Mouse (Mus musculus): Measurements from ENCODE around the gene Clasp1. TPM values are rescaled to one million over a fixed set of nuclear protein-coding genes. Genes with fewer than 3 reads are reported as not detected.
"Not testable (repeated sequence)": the region's sequence is repeated elsewhere in the genome, so short reads cannot be mapped to it uniquely, and the experiment has no call there.

The Clasp1 gene
- polyA plus RNA-seq, 1 experiment from 2014 or later: 40.3 TPM

DNA sequence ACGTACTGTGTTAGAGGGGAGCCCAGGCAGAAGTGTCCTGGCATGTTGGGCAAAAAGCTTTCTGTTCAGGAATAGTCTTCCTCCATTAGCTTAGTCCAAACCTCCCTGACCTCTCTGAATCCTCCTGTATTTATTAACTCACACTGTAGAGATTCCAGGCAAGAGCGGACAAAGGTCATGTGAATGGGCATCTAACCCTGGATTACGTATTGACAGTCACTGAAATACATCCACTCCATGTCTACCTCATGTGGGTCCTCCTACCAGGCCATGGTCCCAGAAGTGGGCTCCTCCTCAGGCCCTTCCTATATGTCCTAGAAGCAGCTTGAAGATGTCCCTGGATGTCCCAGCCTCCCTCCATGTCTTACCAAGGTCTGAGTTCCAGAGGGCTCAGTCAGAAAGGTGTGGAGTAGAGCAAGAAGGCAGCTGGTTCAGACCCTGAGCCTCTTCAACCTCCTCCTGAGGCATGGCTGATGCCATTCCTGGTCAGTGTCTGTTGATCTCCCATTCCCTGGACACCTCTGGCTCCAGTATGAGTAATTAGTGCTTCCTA, 224.8 kb downstream of the Clasp1 start:
- H3K27me3 ChIP-seq (replicated peaks; ENCODE audit: control insufficient read depth, insufficient read depth, low read length): no peaks in the 10 kb centered on the region
- ATAC-seq (ENCODE audit: low read depth) (no peak), DNase-seq (ENCODE audit: low spot score) (no peak)
- H3K4me3 ChIP-seq (ENCODE audit: low read depth, low read length): no peak overlapping the region
- H3K9ac ChIP-seq (ENCODE audit: low read depth, low read length): no peak overlapping the region
- 92% methylated on average over 3 of the region's 3 CpGs for WGBS
- no peaks in the 10 kb centered on the region for H3K4me1 ChIP-seq (ENCODE audit: control insufficient read depth, insufficient read depth, low read length)
- H3K27ac ChIP-seq (replicated peaks; ENCODE audit: low read depth, low read length): no peak overlapping the region
- no peak overlapping the region for H3K4me2 ChIP-seq (ENCODE audit: low read depth, low read length)
- no peaks in the 10 kb centered on the region for H3K9me3 ChIP-seq (ENCODE audit: control insufficient read depth, low read length)
- H3K36me3 ChIP-seq (ENCODE audit: control insufficient read depth, insufficient read depth, low read length): peaks cover 17% of the 10 kb centered on the region; the same call in 1 of the 2 replicates

- not testable (repeated sequence) for H3K9me3 ChIP-seq (ENCODE audit: control insufficient read depth, low read length); ATAC-seq (ENCODE audit: low read depth); DNase-seq (ENCODE audit: low spot score); H3K4me1 ChIP-seq (ENCODE audit: control insufficient read depth, insufficient read depth, low read length); H3K4me3 ChIP-seq (ENCODE audit: low read depth, low read length); H3K36me3 ChIP-seq (ENCODE audit: control insufficient read depth, insufficient read depth, low read length); H3K4me2 ChIP-seq (ENCODE audit: low read depth, low read length); H3K27me3 ChIP-seq (replicated peaks; ENCODE audit: control insufficient read depth, insufficient read depth, low read length); H3K9ac ChIP-seq (ENCODE audit: low read depth, low read length); H3K27ac ChIP-seq (replicated peaks; ENCODE audit: low read depth, low read length)
- 84% methylated on average over 5 of the region's 5 CpGs for WGBS
Observed at GRCm38 (mm10) chr1:118621055-118621454, 232.2 kb downstream of the Clasp1 start.

GRCm38 (mm10) chr1:118622857-118623256, 234.0 kb downstream of the Clasp1 start:
- H3K4me2 ChIP-seq (ENCODE audit: low read depth, low read length): no peak overlapping the region
- no peak overlapping the region for H3K4me3 ChIP-seq (ENCODE audit: low read depth, low read length)
- no peaks in the 10 kb centered on the region for H3K4me1 ChIP-seq (ENCODE audit: control insufficient read depth, insufficient read depth, low read length)
- ATAC-seq (ENCODE audit: low read depth): no peak
- H3K27me3 ChIP-seq (replicated peaks; ENCODE audit: control insufficient read depth, insufficient read depth, low read length): peaks cover 16% of the 10 kb centered on the region
- H3K9ac ChIP-seq (ENCODE audit: low read depth, low read length): no peak overlapping the region
- DNase-seq (ENCODE audit: low spot score): no peak
- no peaks in the 10 kb centered on the region for H3K36me3 ChIP-seq (ENCODE audit: control insufficient read depth, insufficient read depth, low read length)
- H3K9me3 ChIP-seq (ENCODE audit: control insufficient read depth, low read length): no peaks in the 10 kb centered on the region
- no peak overlapping the region for H3K27ac ChIP-seq (replicated peaks; ENCODE audit: low read depth, low read length)
- WGBS: 64% methylated on average over 3 of the region's 3 CpGs

- no peaks in the 10 kb centered on the region for H3K9me3 ChIP-seq (ENCODE audit: control insufficient read depth, low read length)
- ATAC-seq (ENCODE audit: low read depth) (no peak), DNase-seq (ENCODE audit: low spot score) (no peak)
- WGBS: 25% methylated on average over 6 of the region's 6 CpGs
- H3K4me2 ChIP-seq (ENCODE audit: low read depth, low read length): no peak overlapping the region
- H3K36me3 ChIP-seq (ENCODE audit: control insufficient read depth, insufficient read depth, low read length): no peaks in the 10 kb centered on the region
- no peak overlapping the region for H3K27ac ChIP-seq (replicated peaks; ENCODE audit: low read depth, low read length)
- H3K4me3 ChIP-seq (ENCODE audit: low read depth, low read length): no peak overlapping the region
- H3K4me1 ChIP-seq (ENCODE audit: control insufficient read depth, insufficient read depth, low read length): no peaks in the 10 kb centered on the region
- H3K27me3 ChIP-seq (replicated peaks; ENCODE audit: control insufficient read depth, insufficient read depth, low read length): peaks cover 27% of the 10 kb centered on the region
- no peak overlapping the region for H3K9ac ChIP-seq (ENCODE audit: low read depth, low read length)
Observed at GRCm38 (mm10) chr1:118625461-118625860, 236.6 kb downstream of the Clasp1 start.

- DNase-seq (ENCODE audit: low spot score) (no peak), ATAC-seq (ENCODE audit: low read depth) (no peak)
- H3K4me1 ChIP-seq (ENCODE audit: control insufficient read depth, insufficient read depth, low read length): no peaks in the 10 kb centered on the region
- WGBS: 40% methylated on average over 2 of the region's 2 CpGs
- H3K27me3 ChIP-seq (replicated peaks; ENCODE audit: control insufficient read depth, insufficient read depth, low read length): peaks cover 27% of the 10 kb centered on the region
- H3K9ac ChIP-seq (ENCODE audit: low read depth, low read length): no peak overlapping the region
- H3K27ac ChIP-seq (replicated peaks; ENCODE audit: low read depth, low read length): no peak overlapping the region
- no peak overlapping the region for H3K4me2 ChIP-seq (ENCODE audit: low read depth, low read length)
- H3K9me3 ChIP-seq (ENCODE audit: control insufficient read depth, low read length): no peaks in the 10 kb centered on the region
- H3K36me3 ChIP-seq (ENCODE audit: control insufficient read depth, insufficient read depth, low read length): no peaks in the 10 kb centered on the region
- H3K4me3 ChIP-seq (ENCODE audit: low read depth, low read length): no peak overlapping the region
Observed at GRCm38 (mm10) chr1:118625921-118626320, 237.1 kb downstream of the Clasp1 start.

DNA sequence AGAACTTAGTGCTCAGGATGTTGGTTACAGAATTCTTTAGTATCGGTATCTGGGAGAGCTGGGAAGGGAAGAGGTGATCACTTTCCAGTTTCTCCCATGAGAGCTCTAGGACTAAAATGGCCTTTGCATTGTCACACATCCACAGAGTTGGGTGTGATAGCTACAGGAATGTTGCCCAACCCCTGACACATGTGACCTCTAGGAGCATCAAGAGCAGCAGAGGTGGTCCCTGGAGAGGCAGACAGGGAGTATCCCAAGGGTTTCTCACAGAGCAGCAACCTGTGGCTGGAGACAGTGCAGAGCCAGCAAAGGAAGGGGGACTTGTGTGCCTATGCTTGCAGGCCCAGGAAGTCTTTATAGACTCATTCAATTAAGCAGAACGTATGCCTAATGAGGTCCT, 237.6 kb downstream of the Clasp1 start:
- no peaks in the 10 kb centered on the region for H3K4me1 ChIP-seq (ENCODE audit: control insufficient read depth, insufficient read depth, low read length)
- WGBS: 76% methylated on average over 2 of the region's 2 CpGs
- H3K9ac ChIP-seq (ENCODE audit: low read depth, low read length): no peak overlapping the region
- H3K27ac ChIP-seq (replicated peaks; ENCODE audit: low read depth, low read length): no peak overlapping the region
- ATAC-seq (ENCODE audit: low read depth): no peak
- H3K9me3 ChIP-seq (ENCODE audit: control insufficient read depth, low read length): no peaks in the 10 kb centered on the region
- H3K27me3 ChIP-seq (replicated peaks; ENCODE audit: control insufficient read depth, insufficient read depth, low read length): peaks cover 27% of the 10 kb centered on the region
- H3K36me3 ChIP-seq (ENCODE audit: control insufficient read depth, insufficient read depth, low read length): no peaks in the 10 kb centered on the region
- H3K4me2 ChIP-seq (ENCODE audit: low read depth, low read length): no peak overlapping the region
- DNase-seq (ENCODE audit: low spot score): no peak
- H3K4me3 ChIP-seq (ENCODE audit: low read depth, low read length): no peak overlapping the region

DNA sequence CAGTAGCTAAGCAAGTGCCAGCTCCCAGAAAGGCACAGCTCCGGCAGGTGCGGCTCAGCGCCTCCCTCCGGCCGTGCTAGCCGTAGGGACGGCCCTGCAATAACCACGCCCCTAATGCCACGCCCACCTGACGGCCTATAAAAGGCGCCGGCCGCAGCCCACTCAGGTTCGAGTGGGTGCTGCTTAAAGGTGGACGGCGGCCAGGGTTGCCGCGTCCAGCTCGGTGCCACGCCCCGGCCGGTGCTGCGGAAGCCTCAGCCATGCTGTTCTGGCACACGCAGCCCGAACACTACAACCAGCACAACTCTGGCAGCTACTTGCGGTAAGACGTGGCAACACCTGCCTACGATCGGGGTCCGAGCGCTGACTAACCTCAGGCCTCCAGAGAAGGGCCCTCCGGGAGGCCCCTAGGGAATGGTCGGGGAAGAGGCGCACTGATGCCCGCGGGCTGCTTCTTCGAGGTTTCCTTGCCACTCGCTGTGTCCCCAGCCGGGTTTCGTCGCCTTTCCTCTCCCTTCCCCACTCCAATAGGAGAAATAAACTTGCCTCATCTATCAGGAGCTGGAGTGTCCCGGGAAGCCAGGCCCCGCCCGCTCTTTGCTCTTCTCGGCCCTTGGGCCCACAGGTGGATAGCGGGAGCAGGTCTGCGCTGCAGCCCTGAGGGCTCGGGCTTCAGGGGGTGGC, 239.1 kb downstream of the Clasp1 start, which contains the start of gene Tfcp2l1:
Tfcp2l1 (plus strand) TSS at position 165 of the 684 bp plus-strand sequence.
- H3K4me3 ChIP-seq (ENCODE audit: low read depth, low read length): peak within 1 kb of the TSS; percentile 44
- ATAC-seq (ENCODE audit: low read depth): peak; percentile 90

GRCm38 (mm10) chr1:118633415-118633980, 244.6 kb downstream of the Clasp1 start:
- Histone ChIP-seq H3K36me3 (ENCODE audit: control insufficient read depth, insufficient read depth, low read length) (no peaks in the 10 kb centered on the region), H3K4me1 (ENCODE audit: control insufficient read depth, insufficient read depth, low read length) (no peaks in the 10 kb centered on the region), H3K4me3 (ENCODE audit: low read depth, low read length) (no peak overlapping the region), H3K9me3 (ENCODE audit: control insufficient read depth, low read length) (no peaks in the 10 kb centered on the region), H3K9ac (ENCODE audit: low read depth, low read length) (no peak overlapping the region), H3K27ac (replicated peaks; ENCODE audit: low read depth, low read length) (no peak overlapping the region), H3K4me2 (ENCODE audit: low read depth, low read length) (no peak overlapping the region), H3K27me3 (replicated peaks; ENCODE audit: control insufficient read depth, insufficient read depth, low read length) (peaks cover 5% of the 10 kb centered on the region; the same call in 1 of the 2 replicates)
- 71% methylated on average over 4 of the region's 4 CpGs for WGBS
- DNase-seq (ENCODE audit: low spot score) (no peak), ATAC-seq (ENCODE audit: low read depth) (no peak)

More for the DNA sequence above, 239.1 kb downstream of the Clasp1 start, which contains the start of gene Tfcp2l1:
- H3K9me3 ChIP-seq (ENCODE audit: control insufficient read depth, low read length): no peaks in the 10 kb centered on the region
- no peaks in the 10 kb centered on the region for H3K4me1 ChIP-seq (ENCODE audit: control insufficient read depth, insufficient read depth, low read length)
- WGBS: 0% methylated on average over 29 of the region's 48 CpGs
- H3K4me2 ChIP-seq (ENCODE audit: low read depth, low read length): peak within 1 kb of the TSS; percentile 71
- peaks cover 27% of the 10 kb centered on the region for H3K27me3 ChIP-seq (replicated peaks; ENCODE audit: control insufficient read depth, insufficient read depth, low read length)
- H3K36me3 ChIP-seq (ENCODE audit: control insufficient read depth, insufficient read depth, low read length): no peaks in the 10 kb centered on the region
- H3K27ac ChIP-seq (replicated peaks; ENCODE audit: low read depth, low read length): no peak within 1 kb of the TSS
- peak; percentile 72 for DNase-seq (ENCODE audit: low spot score)
- peak within 1 kb of the TSS; percentile 45 for H3K9ac ChIP-seq (ENCODE audit: low read depth, low read length)

Measured in embryonic facial prominence, embryonic 14.5 days (tissue).